ENCODE assay signal across 23 mouse cellular contexts in genomic region chr6:116374136-116374535, GRCm38 (mm10). TPM values are rescaled to one million over a fixed set of nuclear protein-coding genes. Genes with fewer than 3 reads are reported as not detected.
A peak's percentile ranks its signal among the peaks of the same experiment; 100 is the strongest.
DNase-seq lines count a peak whose midpoint lies in the region; ATAC-seq and TF ChIP-seq lines count a peak whose summit lies in the region.
"Had no signal": no experiment of that assay in that cellular context is flagged by ENCODE, and none has a peak within 500 bp of the region (broad histone marks: within the 10 kb centered on the region; RNA-seq: fewer than 3 reads in every experiment).

No protein-coding gene starts in this region.

- 56% methylated on average over 1 of the region's 1 CpGs for WGBS in lung, embryonic 14.5 days
- WGBS in lung, adult 2 months, result 71% methylated on average over 1 of the region's 1 CpGs

- H3K4me3 ChIP-seq in lung, embryonic 14.5 days (ENCODE audit: low read depth, low read length), result no peak overlapping the region
- H3K4me3 ChIP-seq in lung, adult 2 months (replicated peaks; ENCODE audit: extremely low read depth, low read depth, low read length), result no peak overlapping the region
- H3K4me3 ChIP-seq in MEL (ENCODE audit: control insufficient read depth in 1 of 2, insufficient read depth in 1 of 2, low read depth in 2 of 2, low read length in 2 of 2) (no peak overlapping the region), myocyte (no peak overlapping the region)
- H3K4me3 ChIP-seq: embryonic facial prominence, embryonic 13.5 days; embryonic facial prominence, embryonic 15.5 days; forebrain, embryonic 13.5 days; forebrain, embryonic 15.5 days had no signal

- no peak; the same call in 1 of the 2 replicates for ATAC-seq in lung, embryonic 14.5 days (ENCODE audit: insufficient read depth)
- ATAC-seq: forebrain, embryonic 13.5 days; forebrain, embryonic 15.5 days; forebrain, postnatal 0 days had no signal

- no peaks in the 10 kb centered on the region for H3K9me3 ChIP-seq in lung, embryonic 14.5 days (ENCODE audit: low read depth, low read length)
- H3K9me3 ChIP-seq in MEL (replicated peaks; ENCODE audit: insufficient read depth, low read length), result no peaks in the 10 kb centered on the region
- H3K9me3 ChIP-seq: embryonic facial prominence, embryonic 13.5 days; embryonic facial prominence, embryonic 15.5 days; forebrain, embryonic 13.5 days; forebrain, embryonic 15.5 days had no signal

- no peak overlapping the region for H3K4me2 ChIP-seq in lung, embryonic 14.5 days
- H3K4me2 ChIP-seq in myocyte (ENCODE audit: low read depth), result peak overlapping the region; percentile 2
- H3K4me2 ChIP-seq: embryonic facial prominence, embryonic 13.5 days; embryonic facial prominence, embryonic 15.5 days; forebrain, embryonic 13.5 days; forebrain, embryonic 15.5 days had no signal

- H3ac ChIP-seq in myocyte (ENCODE audit: control insufficient read depth, insufficient read length), result no peak overlapping the region

- no peak for TF ChIP-seq POLR2A in lung, adult 2 months (IDR thresholded peaks at IDR 0.05; ENCODE audit: borderline replicate concordance, extremely low read depth, low read depth, low read length)
- TF ChIP-seq POLR2A in MEL (IDR thresholded peaks at IDR 0.05; ENCODE audit: control insufficient read depth in 1 of 2, insufficient read depth in 1 of 2, low read depth in 1 of 2, low read length in 2 of 2, poor library complexity in 1 of 2), result no peak
- TF ChIP-seq POLR2A in myocyte (IDR thresholded peaks at IDR 0.05; ENCODE audit: insufficient read length, low read depth), result no peak

- H3K79me2 ChIP-seq in MEL (ENCODE audit: control insufficient read depth, insufficient read depth, low read length, poor library complexity) (peaks cover 9% of the 10 kb centered on the region; the same call in 1 of the 2 replicates), myocyte (ENCODE audit: control insufficient read depth, insufficient read depth) (peaks cover 26% of the 10 kb centered on the region)

- no peaks in the 10 kb centered on the region for H3K36me3 ChIP-seq in lung, embryonic 14.5 days (ENCODE audit: insufficient read depth)
- H3K36me3 ChIP-seq in MEL (ENCODE audit: control insufficient read depth in 1 of 2, insufficient read depth in 2 of 2, low read length in 2 of 2) (peaks cover 2 to 23% of the 10 kb centered on the region in 2 experiments; a peak in 2 of 4 replicates), myocyte (ENCODE audit: control insufficient read depth, insufficient read depth) (no peaks in the 10 kb centered on the region)

- H3K27ac ChIP-seq in lung, embryonic 14.5 days (ENCODE audit: low read depth), result no peak overlapping the region
- H3K27ac ChIP-seq in MEL (ENCODE audit: control insufficient read depth, low read depth, low read length), result no peak overlapping the region
- H3K27ac ChIP-seq: embryonic facial prominence, embryonic 13.5 days; embryonic facial prominence, embryonic 15.5 days; forebrain, embryonic 13.5 days; forebrain, embryonic 15.5 days had no signal

- no peak for TF ChIP-seq RAD21 in MEL (IDR thresholded peaks at IDR 0.05; ENCODE audit: low read depth, low read length)

- peak; percentile 13 for DNase-seq in lung, embryonic 14.5 days
- DNase-seq in lung, adult 2 months, result no peak
- DNase-seq in 416B (ENCODE audit: low read depth), result peak; percentile 59
- no peak for DNase-seq in MEL (ENCODE audit: low read depth, low spot score)
- DNase-seq in urinary bladder, postnatal 36 days (ENCODE audit: low spot score in 2 of 2), result no peak
- DNase-seq in kidney, postnatal 36 days, result no peak
- DNase-seq: adrenal gland, adult 2 months; adrenal gland, postnatal 10 days; adrenal gland, postnatal 25 days; B cell, adult 2 months; cerebellum, adult 11 months; cerebellum, adult 18-20 months; cerebellum, adult 8-10 months; cerebellum, adult 9-11 months; cerebellum, postnatal 14 days; cerebellum, postnatal 36 days; embryo, embryonic 11 days; forebrain, postnatal 0 days had no signal

- TF ChIP-seq CTCF in lung, embryonic 14.5 days (IDR thresholded peaks at IDR 0.05; ENCODE audit: low read depth), result no peak
- TF ChIP-seq CTCF in lung, adult 2 months (IDR thresholded peaks at IDR 0.05; ENCODE audit: insufficient read depth, low read length), result no peak
- no peak for TF ChIP-seq CTCF in MEL (IDR thresholded peaks at IDR 0.05 in 2 of 3, conservative IDR thresholded peaks at IDR 0.05 in 1 of 3; ENCODE audit: control insufficient read depth in 1 of 3, insufficient read depth in 1 of 3, low read depth in 2 of 3, low read length in 3 of 3, poor library complexity in 1 of 3, severe bottlenecking in 1 of 3)

- TF ChIP-seq EP300 in MEL (IDR thresholded peaks at IDR 0.05; ENCODE audit: low read depth in 1 of 2, low read length in 2 of 2), result no peak

- no peaks in the 10 kb centered on the region for H3K27me3 ChIP-seq in lung, embryonic 14.5 days (ENCODE audit: insufficient read depth, low read length)
- H3K27me3 ChIP-seq in MEL (ENCODE audit: control insufficient read depth in 1 of 2, insufficient read depth in 2 of 2, low read length in 2 of 2) (no peaks in the 10 kb centered on the region), myocyte (ENCODE audit: control insufficient read depth, insufficient read depth, insufficient read length) (no peaks in the 10 kb centered on the region)
- H3K27me3 ChIP-seq: embryonic facial prominence, embryonic 13.5 days; embryonic facial prominence, embryonic 15.5 days; forebrain, embryonic 13.5 days; forebrain, embryonic 15.5 days had no signal

- H3K9ac ChIP-seq in lung, embryonic 14.5 days, result no peak overlapping the region
- H3K9ac ChIP-seq in MEL (ENCODE audit: control insufficient read depth, low read depth, low read length, poor library complexity, severe bottlenecking), result no peak overlapping the region
- H3K9ac ChIP-seq: embryonic facial prominence, embryonic 13.5 days; embryonic facial prominence, embryonic 15.5 days; forebrain, embryonic 13.5 days; forebrain, embryonic 15.5 days; forebrain, postnatal 0 days had no signal

- no peaks in the 10 kb centered on the region for H3K4me1 ChIP-seq in lung, embryonic 14.5 days (ENCODE audit: insufficient read depth)
- H3K4me1 ChIP-seq in lung, adult 2 months (ENCODE audit: control insufficient read depth, insufficient read depth, low read length), result peaks cover 6% of the 10 kb centered on the region; the same call in 1 of the 2 replicates
- peaks cover 11 to 20% of the 10 kb centered on the region in 2 experiments for H3K4me1 ChIP-seq in MEL (ENCODE audit: control insufficient read depth in 1 of 2, insufficient read depth in 2 of 2, low read length in 2 of 2)
- H3K4me1 ChIP-seq: embryonic facial prominence, embryonic 13.5 days; embryonic facial prominence, embryonic 15.5 days; forebrain, embryonic 13.5 days; forebrain, embryonic 15.5 days had no signal

TF ChIP-seq in MEL, 35 proteins besides CTCF, POLR2A, EP300 and RAD21:
- TF ChIP-seq ETS1 (IDR thresholded peaks at IDR 0.05; ENCODE audit: low read depth, low read length), result 0 out of 2 replicates have a peak, but pooled peaks have one; percentile 11
- TF ChIP-seq TBP (IDR thresholded peaks at IDR 0.05; ENCODE audit: low read depth, low read length), result no peak

TF ChIP-seq in myocyte, 11 proteins besides CTCF, POLR2A, EP300 and RAD21:
- TF ChIP-seq REST (IDR thresholded peaks at IDR 0.05; ENCODE audit: insufficient read depth, insufficient read length) (no peak), MAX (IDR thresholded peaks at IDR 0.05; ENCODE audit: low read depth) (no peak), SRF (IDR thresholded peaks at IDR 0.05; ENCODE audit: control insufficient read depth, insufficient read length, low read depth) (no peak), USF1 (IDR thresholded peaks at IDR 0.05; ENCODE audit: low read depth) (no peak), CEBPB (IDR thresholded peaks at IDR 0.05; ENCODE audit: insufficient read depth, poor library complexity, severe bottlenecking) (no peak), MYOG (IDR thresholded peaks at IDR 0.05; ENCODE audit: control insufficient read depth in 1 of 3, insufficient read depth in 1 of 3, insufficient read length in 2 of 3, low read depth in 2 of 3) (no peak), TCF3 (IDR thresholded peaks at IDR 0.05; ENCODE audit: insufficient read length, low read depth) (no peak), E2F4 (IDR thresholded peaks at IDR 0.05; ENCODE audit: insufficient read depth) (no peak), POLR2AphosphoS2 (IDR thresholded peaks at IDR 0.05; ENCODE audit: insufficient read length, low read depth) (no peak), MYOD1 (IDR thresholded peaks at IDR 0.05; ENCODE audit: control insufficient read depth in 1 of 3, insufficient read length in 2 of 3, low read depth in 2 of 3) (no peak), TCF12 (IDR thresholded peaks at IDR 0.05; ENCODE audit: insufficient read depth, poor library complexity, severe bottlenecking) (no peak)

RNA-seq across cellular contexts. Expression of gene March8, which starts 36.3 kb away (rescaled TPM):
- polyA plus RNA-seq in lung, embryonic 14.5 days (2014; fragmentation: Nextera tagmentation; extraction: Ambion mirVana), result 29.0 and 30.8 TPM in 2 replicates
- polyA plus RNA-seq in lung, adult 2 months (2012; rRNA removed), result 46.0 and 50.6 TPM in 2 replicates
- total RNA-seq in MEL (2012; rRNA removed), result 20.8 and 22.7 TPM in 2 replicates
- polyA plus RNA-seq in MEL (2012; ENCODE audit: insufficient read depth in 1 of 2, insufficient read length in 2 of 2, low read depth in 1 of 2, low replicate concordance in 2 of 2, missing spikeins in 1 of 2), result 10 to 100 TPM in 1 of 2 experiments, not detected in 1; 24.9 TPM
- 38.8 TPM for polyA plus RNA-seq in myocyte (2012; fragmentation: generic; extraction: Trizol)

Comparison
In these comparisons a context has a peak if more than half of its experiments do, and no peak if none do; other contexts are left out.
1. DNase-seq: peak in lung, embryonic 14.5 days (single experiment) and 416B (single experiment); none in lung, adult 2 months (single experiment), MEL (single experiment), urinary bladder, postnatal 36 days (0 of 2) and kidney, postnatal 36 days (0 of 2).